Mouse (Mus musculus) intestine, embryonic 16.5 days (tissue): Measurements from ENCODE around the gene Stpg4. TPM values are rescaled to one million over a fixed set of nuclear protein-coding genes. Genes with fewer than 3 reads are reported as not detected.

Source experiments
- ATAC-seq: fragments of 200-750 bp; cut with Nextera tagmentation; 2 replicates; pipeline ENCODE4 v1.8.0; 2017; ENCODE audit warnings: moderate TSS enrichment, moderate library complexity
- H3K27ac ChIP-seq: fragments of 300-500 bp; sonication (generic); 2 replicates; pipeline ENCODE4 v1.5.1; 2014; ENCODE audit warnings: mild to moderate bottlenecking, low read length
- H3K27me3 ChIP-seq: fragments of 300-500 bp; sonication (generic); replicated peaks from 2 replicates; pipeline ENCODE4 v1.6.1; 2014; ENCODE audit warnings: low read length, control low read depth, mixed read lengths; ENCODE audit not compliant: control insufficient read depth, insufficient read depth
- H3K36me3 ChIP-seq: fragments of 300-500 bp; sonication (generic); 2 replicates; pipeline ENCODE4 v1.6.1; 2014; ENCODE audit warnings: low read length, control low read depth; ENCODE audit not compliant: control insufficient read depth, insufficient read depth
- H3K4me1 ChIP-seq: fragments of 300-500 bp; sonication (generic); 2 replicates; pipeline ENCODE4 v1.6.1; 2014; ENCODE audit warnings: low read length, control low read depth, mixed read lengths; ENCODE audit not compliant: control insufficient read depth, insufficient read depth
- H3K4me2 ChIP-seq: fragments of 300-500 bp; sonication (generic); 2 replicates; pipeline ENCODE4 v1.6.1; 2014; ENCODE audit warnings: low read depth, low read length, control low read depth
- H3K4me3 ChIP-seq: fragments of 300-500 bp; sonication (generic); 2 replicates; pipeline ENCODE4 v1.5.1; 2014; ENCODE audit warnings: mild to moderate bottlenecking, low read length
- H3K9ac ChIP-seq: fragments of 300-500 bp; sonication (generic); 2 replicates; pipeline ENCODE4 v1.6.1; 2014; ENCODE audit warnings: low read depth, low read length
- H3K9me3 ChIP-seq: fragments of 300-500 bp; sonication (generic); 2 replicates; pipeline ENCODE4 v1.6.1; 2016; ENCODE audit warnings: low read length, control low read depth; ENCODE audit not compliant: control insufficient read depth
- WGBS: fragments of 180-500 bp; shearing (Covaris S2); extraction: QIAGEN DNeasy Blood & Tissue Kit; methylation state at CpG from one replicate; pipeline ENCODE4 v1.1.7; 2014; 5-methylcytosine and 5-hydroxymethylcytosine counted together
- polyA plus RNA-seq: library from polyadenylated mRNA; unstranded; fragments of >200 nt; fragmentation: Nextera tagmentation; extraction: Ambion mirVana; gene quantifications from 2 replicates; pipeline ENCODE4 v1.2.1, GENCODE M21; 2015

Gene Stpg4
- polyA plus RNA-seq, 1 experiment from 2014 or later: not detected

- Histone ChIP-seq H3K9me3 (no peaks in the 10 kb centered on the region), H3K4me2 (no peak overlapping the region), H3K4me3 (no peak overlapping the region), H3K27me3 (no peaks in the 10 kb centered on the region), H3K4me1 (peaks cover 46% of the 10 kb centered on the region), H3K9ac (no peak overlapping the region), H3K27ac (peak overlapping the region; percentile 74), H3K36me3 (no peaks in the 10 kb centered on the region)
- WGBS: 36% methylated on average over 10 of the region's 10 CpGs
- peak; percentile 63 for ATAC-seq
These were observed 51.5 kb downstream of the Stpg4 start for GRCm38 (mm10) chr17:87375941-87376511.

GRCm38 (mm10) chr17:87373327-87373726, 54.2 kb downstream of the Stpg4 start:
- H3K4me2 ChIP-seq: no peak overlapping the region
- no peak overlapping the region for H3K27ac ChIP-seq
- H3K36me3 ChIP-seq: no peaks in the 10 kb centered on the region
- no peak for ATAC-seq
- H3K4me1 ChIP-seq: peaks cover 36% of the 10 kb centered on the region
- no peaks in the 10 kb centered on the region for H3K27me3 ChIP-seq
- 88% methylated on average over 9 of the region's 9 CpGs for WGBS
- no peak overlapping the region for H3K9ac ChIP-seq
- no peak overlapping the region for H3K4me3 ChIP-seq
- H3K9me3 ChIP-seq: no peaks in the 10 kb centered on the region

GRCm38 (mm10) chr17:87372189-87372588, 55.4 kb downstream of the Stpg4 start:
- Histone ChIP-seq H3K36me3 (no peaks in the 10 kb centered on the region), H3K9ac (no peak overlapping the region), H3K9me3 (no peaks in the 10 kb centered on the region), H3K27ac (no peak overlapping the region), H3K4me3 (no peak overlapping the region), H3K4me1 (peaks cover 33% of the 10 kb centered on the region), H3K4me2 (no peak overlapping the region), H3K27me3 (no peaks in the 10 kb centered on the region)
- no peak for ATAC-seq
- 81% methylated on average over 7 of the region's 7 CpGs for WGBS

GRCm38 (mm10) chr17:87369270-87369759, 58.2 kb downstream of the Stpg4 start:
- peaks cover 17% of the 10 kb centered on the region; the same call in 1 of the 2 replicates for H3K4me1 ChIP-seq
- H3K9ac ChIP-seq: no peak overlapping the region
- H3K4me3 ChIP-seq: no peak overlapping the region
- no peaks in the 10 kb centered on the region; the same call in 1 of the 2 replicates for H3K36me3 ChIP-seq
- ATAC-seq: no peak
- WGBS: 67% methylated on average over 18 of the region's 18 CpGs
- no peaks in the 10 kb centered on the region for H3K27me3 ChIP-seq
- no peak overlapping the region for H3K27ac ChIP-seq
- H3K4me2 ChIP-seq: no peak overlapping the region
- no peaks in the 10 kb centered on the region for H3K9me3 ChIP-seq

- Histone ChIP-seq H3K36me3 (no peaks in the 10 kb centered on the region; the same call in 1 of the 2 replicates), H3K9me3 (no peaks in the 10 kb centered on the region), H3K4me1 (peaks cover 17% of the 10 kb centered on the region; the same call in 1 of the 2 replicates), H3K27ac (no peak overlapping the region; the same call in 1 of the 2 replicates), H3K9ac (no peak overlapping the region), H3K4me3 (no peak overlapping the region), H3K27me3 (no peaks in the 10 kb centered on the region), H3K4me2 (no peak overlapping the region)
- ATAC-seq: no peak
- 83% methylated on average over 10 of the region's 10 CpGs for WGBS
These were observed 59.1 kb downstream of the Stpg4 start for GRCm38 (mm10) chr17:87368481-87368880.

GRCm38 (mm10) chr17:87367640-87368039, 59.9 kb downstream of the Stpg4 start:
- peaks cover 4% of the 10 kb centered on the region; the same call in 1 of the 2 replicates for H3K36me3 ChIP-seq
- 63% methylated on average over 3 of the region's 3 CpGs for WGBS
- no peak overlapping the region for H3K4me3 ChIP-seq
- 0 out of 2 replicates have a peak overlapping the region, but pooled peaks have one; percentile 35 for H3K27ac ChIP-seq
- peaks cover 17% of the 10 kb centered on the region; the same call in 1 of the 2 replicates for H3K4me1 ChIP-seq
- no peaks in the 10 kb centered on the region for H3K27me3 ChIP-seq
- ATAC-seq: no peak
- H3K9ac ChIP-seq: no peak overlapping the region
- no peak overlapping the region for H3K4me2 ChIP-seq
- H3K9me3 ChIP-seq: no peaks in the 10 kb centered on the region

- H3K4me2 ChIP-seq: no peak overlapping the region
- ATAC-seq: no peak
- H3K27me3 ChIP-seq: no peaks in the 10 kb centered on the region
- no peaks in the 10 kb centered on the region for H3K9me3 ChIP-seq
- H3K4me3 ChIP-seq: no peak overlapping the region
- peak overlapping the region; percentile 28; the same call in 1 of the 2 replicates for H3K27ac ChIP-seq
- H3K36me3 ChIP-seq: peaks cover 4% of the 10 kb centered on the region; the same call in 1 of the 2 replicates
- peaks cover 17% of the 10 kb centered on the region; the same call in 1 of the 2 replicates for H3K4me1 ChIP-seq
- H3K9ac ChIP-seq: 0 out of 2 replicates have a peak overlapping the region, but pooled peaks have one; percentile 36
- 44% methylated on average over 4 of the region's 4 CpGs for WGBS
These were observed 60.3 kb downstream of the Stpg4 start for GRCm38 (mm10) chr17:87367228-87367627.

GRCm38 (mm10) chr17:87366520-87366919, 61.0 kb downstream of the Stpg4 start:
- peaks cover 4% of the 10 kb centered on the region; the same call in 1 of the 2 replicates for H3K36me3 ChIP-seq
- no peak overlapping the region for H3K4me3 ChIP-seq
- no peak for ATAC-seq
- no peak overlapping the region for H3K27ac ChIP-seq
- no peaks in the 10 kb centered on the region for H3K27me3 ChIP-seq
- H3K4me2 ChIP-seq: no peak overlapping the region
- H3K9ac ChIP-seq: no peak overlapping the region
- WGBS: 16% methylated on average over 2 of the region's 2 CpGs
- no peaks in the 10 kb centered on the region for H3K9me3 ChIP-seq
- H3K4me1 ChIP-seq: peaks cover 17% of the 10 kb centered on the region; the same call in 1 of the 2 replicates

- ATAC-seq: peak; percentile 31; the same call in 1 of the 2 replicates
- Histone ChIP-seq H3K27me3 (no peaks in the 10 kb centered on the region), H3K4me3 (no peak overlapping the region), H3K9ac (0 out of 2 replicates have a peak overlapping the region, but pooled peaks have one; percentile 0), H3K4me1 (peaks cover 17% of the 10 kb centered on the region; the same call in 1 of the 2 replicates), H3K36me3 (peaks cover 4% of the 10 kb centered on the region; the same call in 1 of the 2 replicates), H3K4me2 (no peak overlapping the region), H3K9me3 (no peaks in the 10 kb centered on the region), H3K27ac (no peak overlapping the region)
- WGBS: 50% methylated on average over 8 of the region's 8 CpGs
These were observed 62.3 kb downstream of the Stpg4 start for GRCm38 (mm10) chr17:87365268-87365667.
